Mouse (Mus musculus): ENCODE measurements around the gene Plcd1.

GRCm38 (mm10) chr9:119033111-119033921 is 60.0 kb downstream of the Plcd1 start:
- TF ChIP-seq MAX (IDR thresholded peaks at IDR 0.05; ENCODE audit: low read length) (no peak), ETS1 (IDR thresholded peaks at IDR 0.05; ENCODE audit: low read depth, low read length) (no peak), HCFC1 (IDR thresholded peaks at IDR 0.05; ENCODE audit: low read depth, low read length) (no peak), POLR2A (IDR thresholded peaks at IDR 0.05; ENCODE audit: control insufficient read depth in 1 of 2, insufficient read depth in 1 of 2, low read depth in 1 of 2, low read length in 2 of 2, poor library complexity in 1 of 2) (no peak), SMC3 (IDR thresholded peaks at IDR 0.05; ENCODE audit: low read depth, low read length) (no peak), POLR2AphosphoS2 (IDR thresholded peaks at IDR 0.05; ENCODE audit: low read length) (no peak), CTCF (IDR thresholded peaks at IDR 0.05 in 2 of 3, conservative IDR thresholded peaks at IDR 0.05 in 1 of 3; ENCODE audit: control insufficient read depth in 1 of 3, insufficient read depth in 1 of 3, low read depth in 2 of 3, low read length in 3 of 3, poor library complexity in 1 of 3, severe bottlenecking in 1 of 3) (no peak)

Data from MEL (cell line).